Mouse (Mus musculus): ENCODE measurements around the gene Ramp2.

Ramp2 gene

DNA sequence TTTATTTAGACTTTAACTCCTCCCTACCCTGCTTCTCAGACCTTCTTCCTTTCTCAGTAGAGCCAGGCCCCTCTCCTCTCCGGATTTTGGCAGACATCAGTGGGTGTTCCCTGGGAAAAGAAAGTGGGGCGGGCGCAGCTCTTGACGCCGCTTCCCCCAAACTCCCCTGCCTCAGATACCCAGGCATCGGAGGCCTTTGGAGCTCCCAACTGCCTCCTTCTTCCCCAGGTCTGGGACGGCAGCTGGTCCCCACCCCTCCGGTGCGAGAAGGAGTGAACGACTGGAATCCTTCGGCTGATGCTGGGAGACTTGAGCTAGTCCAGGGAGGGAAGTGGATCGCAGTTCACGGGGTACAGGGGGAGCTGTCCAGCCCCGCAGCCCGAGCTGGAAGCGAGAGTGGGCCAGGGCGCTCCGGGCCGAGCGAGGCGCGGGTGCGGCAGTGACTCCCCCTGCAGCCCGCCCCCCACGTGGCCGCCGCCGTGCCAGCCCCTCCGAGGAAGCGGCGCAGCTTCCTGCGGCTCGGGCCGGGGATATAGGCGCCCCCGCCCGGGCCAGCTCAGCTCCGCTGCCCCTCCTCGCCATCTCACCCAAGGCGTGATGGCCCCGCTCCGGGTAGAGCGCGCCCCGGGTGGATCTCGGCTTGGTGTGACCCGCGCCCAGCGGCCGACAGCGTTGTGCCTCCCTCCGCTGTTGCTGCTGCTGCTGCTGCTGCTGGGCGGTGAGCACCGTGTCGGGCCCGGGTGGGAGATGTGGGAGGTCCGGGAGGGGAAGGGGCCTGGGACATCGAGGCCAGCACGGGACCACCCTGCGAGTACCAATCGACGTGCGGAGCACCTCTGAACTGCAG, at the start of gene Ramp2:
Gene Ramp2, plus strand, starts transcription at position 174 of the 847 bp plus-strand sequence.
- DNase-seq (ENCODE audit: low read depth, low spot score): no peak

DNA sequence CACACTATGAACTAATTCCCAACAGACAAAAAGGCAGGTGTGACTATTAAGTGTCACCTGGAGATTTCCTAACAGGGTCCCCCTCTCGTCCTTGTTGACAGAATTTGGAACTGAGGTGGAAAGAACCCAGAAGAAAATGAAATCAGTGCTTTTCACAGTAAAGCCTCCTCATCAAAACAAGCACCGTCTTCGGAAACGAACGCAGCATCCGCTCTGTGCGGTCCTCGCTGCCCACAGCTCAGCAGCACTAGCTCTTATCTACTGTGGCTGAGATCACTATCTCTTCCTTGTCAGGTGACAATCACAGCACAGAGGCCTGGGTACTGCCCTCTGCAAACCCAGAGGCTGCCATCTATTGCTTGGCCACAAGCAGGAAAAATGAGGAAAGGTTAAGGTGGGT, 49.7 kb upstream of the Ramp2 start:
- no peak for DNase-seq (ENCODE audit: low read depth, low spot score)

DNA sequence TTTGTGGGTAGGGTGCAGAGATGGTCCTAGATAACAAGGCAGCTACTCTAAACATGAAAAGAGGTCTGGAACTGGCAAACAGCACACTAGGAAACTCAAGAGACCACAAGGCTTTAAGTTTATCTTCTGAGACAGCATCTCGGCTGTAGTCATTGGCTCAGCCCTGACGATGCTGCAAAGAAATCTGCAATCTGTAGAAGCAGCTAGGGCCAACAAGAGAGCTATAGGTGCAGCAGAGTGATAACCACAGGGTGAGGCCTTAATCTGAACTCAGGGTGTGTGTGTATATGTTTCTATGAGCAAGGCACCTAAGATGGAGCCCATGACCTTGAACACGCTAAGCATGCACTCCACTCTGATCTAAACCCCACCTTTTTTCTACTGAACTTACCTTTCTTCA, 46.3 kb upstream of the Ramp2 start:
- DNase-seq (ENCODE audit: low read depth, low spot score): no peak

DNA sequence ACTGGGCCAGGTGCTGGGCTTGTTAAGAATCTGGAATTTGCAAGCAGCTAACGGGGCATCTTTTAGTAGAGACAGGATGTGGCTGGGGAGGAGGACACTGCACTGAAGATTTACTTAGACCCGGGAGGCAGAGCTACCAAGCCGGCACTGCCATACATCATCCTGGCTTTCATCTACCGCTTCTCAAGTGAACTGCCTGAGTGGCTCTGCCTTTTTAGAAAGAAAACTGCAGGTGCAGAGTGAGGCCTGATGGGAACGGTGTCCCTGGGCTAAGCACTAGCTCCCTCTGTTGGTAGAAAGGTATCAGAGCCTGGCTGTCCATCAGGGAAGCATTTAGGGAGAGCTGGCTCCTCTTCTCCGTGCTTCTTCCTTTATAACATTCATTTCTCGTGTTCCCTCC, 44.8 kb upstream of the Ramp2 start:
- peak; percentile 15 for DNase-seq (ENCODE audit: low read depth, low spot score)

DNA sequence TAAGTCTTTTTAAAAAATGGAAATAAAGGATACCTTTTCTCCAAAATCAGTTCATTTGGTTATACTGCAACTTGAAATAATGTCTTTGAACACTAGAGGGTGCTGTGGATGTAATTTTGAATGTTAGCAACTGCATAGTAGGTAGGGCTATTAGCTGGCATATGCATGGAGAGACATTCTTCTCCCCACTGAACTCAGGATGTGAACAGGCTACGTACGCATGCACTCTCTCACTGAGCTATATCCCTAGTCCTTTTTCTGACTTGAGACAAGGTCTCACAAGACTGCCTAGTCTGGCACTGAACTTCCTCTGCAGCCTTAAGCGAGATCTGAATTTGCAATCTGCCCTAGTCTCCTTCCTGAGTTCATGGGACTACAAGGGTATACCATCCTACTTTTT, 33.9 kb upstream of the Ramp2 start:
- peak; percentile 51 for DNase-seq (ENCODE audit: low read depth, low spot score)

DNA sequence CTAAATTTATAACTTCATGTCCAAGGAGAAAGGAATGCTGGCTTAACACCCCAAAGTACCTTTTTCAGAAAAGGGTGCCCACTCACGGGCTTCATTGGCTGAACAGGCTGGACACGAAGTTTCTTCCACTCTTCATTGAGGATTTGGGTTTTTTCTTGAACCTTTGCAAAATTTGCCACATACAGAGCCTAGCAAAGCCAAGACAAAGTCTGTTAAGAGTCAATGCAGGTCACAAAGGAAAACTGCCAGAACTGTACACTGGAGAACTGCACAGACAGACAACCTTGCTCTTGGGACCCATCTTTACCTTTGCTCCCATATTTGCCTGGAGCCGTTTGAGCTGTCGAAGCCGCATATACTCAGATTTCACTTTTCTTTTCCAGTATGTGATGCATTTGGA, 28.9 kb upstream of the Ramp2 start:
- no peak for DNase-seq (ENCODE audit: low read depth, low spot score)

DNA sequence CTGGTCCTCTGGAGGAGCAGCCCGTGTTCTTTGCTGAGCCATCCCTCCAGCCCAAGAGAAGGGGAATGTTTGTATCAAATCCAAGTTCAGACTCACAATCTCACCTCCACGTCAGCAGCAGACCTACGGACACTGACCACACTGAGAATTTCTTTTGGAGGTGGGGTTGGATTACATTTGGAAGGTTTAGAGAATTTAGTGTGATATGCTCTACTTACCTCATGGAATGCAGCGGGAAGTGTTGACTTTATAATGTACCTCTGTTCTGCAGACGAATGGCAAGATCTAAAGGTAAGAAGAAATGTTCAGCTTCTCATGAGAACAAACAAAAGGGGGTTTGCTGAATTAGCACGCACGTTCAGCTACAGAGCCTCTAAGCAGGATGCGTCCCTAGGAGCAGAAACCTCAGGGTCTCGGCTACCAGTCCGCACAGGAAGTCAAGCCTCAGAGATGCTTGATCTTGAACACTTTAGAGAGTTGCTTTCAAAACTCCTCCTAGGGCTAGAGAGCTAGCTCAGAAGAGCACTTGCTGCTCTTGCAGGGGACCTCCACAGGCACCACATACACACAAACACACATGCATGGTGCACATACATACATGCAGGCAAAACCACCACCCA, 27.3 kb upstream of the Ramp2 start:
- no peak for DNase-seq (ENCODE audit: low read depth, low spot score)

DNA sequence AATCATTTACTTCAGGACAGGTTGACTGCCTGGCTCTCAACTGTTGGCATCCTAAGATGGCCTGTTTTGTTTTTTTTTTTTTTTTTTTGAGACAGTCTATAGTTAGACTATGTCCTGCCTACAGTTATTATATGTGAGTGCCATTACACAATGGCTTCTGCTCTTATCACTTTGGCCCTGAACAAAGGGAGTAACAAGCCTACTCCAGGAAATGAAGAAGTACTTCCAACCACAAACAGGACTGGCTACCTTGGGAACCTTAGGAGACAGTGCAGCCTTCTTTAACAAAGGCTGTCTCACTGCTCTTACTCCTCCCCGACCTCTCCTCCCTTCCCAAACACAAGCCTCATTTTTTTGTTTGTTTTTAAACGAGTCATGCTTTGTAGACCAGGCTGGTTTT, 25.0 kb upstream of the Ramp2 start:
- no peak for DNase-seq (ENCODE audit: low read depth, low spot score)

DNA sequence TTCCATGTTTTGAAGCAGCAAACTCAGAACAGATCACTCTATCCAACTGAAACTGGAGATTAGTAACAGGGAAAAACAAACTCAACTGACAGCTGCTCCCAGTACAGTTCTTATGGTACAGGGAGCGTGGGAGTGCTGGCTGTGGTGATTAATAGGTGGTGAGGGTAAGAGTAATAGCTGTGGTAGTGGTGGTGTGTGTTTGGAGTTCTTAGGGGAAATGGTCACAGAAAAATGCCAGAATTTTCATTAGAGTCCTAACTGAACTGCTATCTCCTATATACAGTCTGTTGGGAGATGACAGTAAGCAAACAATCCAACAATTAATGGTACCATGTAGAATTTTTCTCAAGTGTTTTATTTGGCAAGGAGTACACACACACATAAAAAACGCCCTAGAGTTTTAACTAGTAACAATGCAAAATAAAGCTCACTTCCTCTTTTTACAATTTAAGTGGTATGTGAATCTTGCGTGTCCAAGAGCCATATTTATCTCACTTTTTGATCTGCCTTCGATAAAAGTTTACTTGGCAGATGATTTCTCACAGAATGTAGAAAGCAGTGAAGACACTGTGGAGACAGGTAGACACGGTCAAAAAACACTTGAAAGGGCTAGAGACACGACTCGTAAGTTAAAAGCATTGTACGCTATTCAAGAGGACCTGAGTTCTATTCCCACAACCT, 24.4 kb upstream of the Ramp2 start:
- DNase-seq (ENCODE audit: low read depth, low spot score): no peak

DNA sequence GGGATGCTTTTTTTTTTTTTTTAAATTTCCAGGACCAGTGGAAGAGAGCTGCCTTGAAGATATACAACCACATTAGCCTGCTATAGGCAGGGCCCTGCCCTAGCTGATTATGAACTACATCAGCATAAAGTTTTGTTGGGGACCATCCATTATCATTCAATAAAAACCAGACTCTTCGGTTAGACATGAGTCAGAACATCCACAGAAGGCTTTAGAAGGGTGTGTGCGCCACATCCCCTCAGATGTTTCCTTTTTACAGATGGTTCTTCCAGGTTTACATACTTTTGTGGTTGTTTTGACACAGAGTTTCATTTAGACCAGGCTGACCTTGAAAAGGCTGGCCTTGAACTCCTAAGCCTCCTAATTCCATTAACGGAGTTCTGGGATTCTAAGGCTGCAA, 21.5 kb upstream of the Ramp2 start:
- no peak for DNase-seq (ENCODE audit: low read depth, low spot score)

DNA sequence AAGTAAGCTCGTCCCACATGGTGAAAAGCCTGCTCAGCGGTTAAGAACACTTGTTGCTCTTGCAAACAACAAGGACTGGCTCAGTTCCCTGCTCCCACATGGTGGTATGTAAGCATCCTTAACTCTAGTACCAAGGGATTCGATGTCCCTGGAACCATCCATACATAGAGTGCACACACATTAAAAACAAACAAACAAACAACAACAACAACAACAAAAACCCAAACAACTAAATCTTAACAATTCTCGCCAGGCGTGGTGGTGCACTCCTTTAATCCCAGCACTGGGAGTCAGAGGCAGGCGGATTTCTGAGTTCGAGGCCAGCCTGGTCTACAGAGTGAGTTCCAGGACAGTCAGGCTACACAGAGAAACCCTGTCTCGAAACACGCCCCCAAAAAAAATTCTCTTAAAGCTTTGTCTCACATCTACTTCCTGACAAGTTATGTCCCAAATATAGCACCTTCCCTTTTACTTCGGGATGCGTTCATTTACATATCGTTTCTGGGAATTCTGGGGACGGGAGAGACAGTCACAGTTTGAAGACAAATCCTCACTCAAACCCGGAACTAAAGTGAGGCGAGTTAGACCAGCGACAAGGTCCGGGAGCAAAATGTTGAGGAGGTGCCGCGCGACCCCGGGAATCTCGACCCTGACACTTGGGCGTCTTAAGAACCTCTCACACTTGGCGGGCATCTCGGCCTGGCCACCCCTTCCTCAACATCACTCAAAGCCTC, 20.3 kb upstream of the Ramp2 start:
- DNase-seq (ENCODE audit: low read depth, low spot score): no peak

DNA sequence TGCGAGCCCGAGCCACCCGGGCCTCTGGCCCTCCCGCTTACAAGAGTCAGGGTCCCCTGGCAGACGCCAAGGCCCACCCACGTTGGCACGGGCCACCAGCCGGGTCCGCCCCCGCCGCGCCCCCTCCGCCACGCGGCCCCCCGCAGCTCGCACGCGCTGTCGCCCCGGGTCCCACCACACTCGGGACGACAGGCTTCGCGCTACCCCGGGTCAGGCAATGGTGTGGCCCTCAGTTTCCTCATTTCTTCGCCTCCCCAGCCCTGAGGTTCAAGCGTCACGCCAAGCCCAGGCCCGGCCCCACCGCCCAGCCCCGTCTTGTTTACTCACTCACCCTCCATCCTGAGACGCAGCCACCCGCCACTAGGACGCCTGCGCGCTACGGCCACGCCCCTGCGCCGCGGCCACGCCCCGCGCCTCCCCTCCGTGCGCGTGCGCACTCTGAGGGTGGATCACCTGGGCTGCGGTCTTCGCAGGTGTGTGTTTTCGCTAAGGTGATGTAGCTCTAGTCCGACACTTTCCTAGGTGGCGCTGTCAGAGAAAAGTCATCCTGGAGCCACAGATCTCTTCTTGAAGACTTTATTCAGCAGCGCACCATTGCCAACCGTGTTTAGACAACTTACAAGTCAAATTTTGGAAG, 19.6 kb upstream of the Ramp2 start, which contains the start of gene Ezh1:
Gene Ezh1, minus strand, starts transcription at position 399 of the 637 bp plus-strand sequence.
- DNase-seq (ENCODE audit: low read depth, low spot score): peak; percentile 76

DNA sequence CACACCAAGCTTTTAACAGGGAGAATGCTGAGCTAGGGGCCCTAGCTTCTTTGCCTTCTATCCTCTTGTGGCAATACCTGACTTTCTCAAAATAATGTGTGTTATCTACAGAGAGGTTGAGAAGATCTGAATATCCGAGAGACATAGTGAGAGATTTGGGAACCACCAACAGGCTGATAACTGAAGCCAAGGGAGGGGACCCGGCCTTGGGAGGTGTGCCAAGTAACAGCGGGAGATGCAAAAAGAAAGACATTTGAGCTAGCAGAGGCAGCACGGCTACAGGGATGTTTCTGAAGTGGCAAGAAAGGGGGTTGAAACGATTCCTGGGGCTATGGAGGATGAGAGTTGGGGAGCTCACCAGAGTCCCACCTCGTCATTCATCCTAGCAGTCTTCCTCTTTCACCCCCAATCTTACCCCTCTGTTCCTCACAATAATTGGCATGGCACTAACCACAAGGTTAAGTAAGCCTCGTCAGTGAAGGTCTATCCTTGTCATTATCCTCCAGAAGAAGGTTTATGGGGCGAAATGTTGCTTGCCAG, 16.4 kb upstream of the Ramp2 start:
- no peak for DNase-seq (ENCODE audit: low read depth, low spot score)

DNA sequence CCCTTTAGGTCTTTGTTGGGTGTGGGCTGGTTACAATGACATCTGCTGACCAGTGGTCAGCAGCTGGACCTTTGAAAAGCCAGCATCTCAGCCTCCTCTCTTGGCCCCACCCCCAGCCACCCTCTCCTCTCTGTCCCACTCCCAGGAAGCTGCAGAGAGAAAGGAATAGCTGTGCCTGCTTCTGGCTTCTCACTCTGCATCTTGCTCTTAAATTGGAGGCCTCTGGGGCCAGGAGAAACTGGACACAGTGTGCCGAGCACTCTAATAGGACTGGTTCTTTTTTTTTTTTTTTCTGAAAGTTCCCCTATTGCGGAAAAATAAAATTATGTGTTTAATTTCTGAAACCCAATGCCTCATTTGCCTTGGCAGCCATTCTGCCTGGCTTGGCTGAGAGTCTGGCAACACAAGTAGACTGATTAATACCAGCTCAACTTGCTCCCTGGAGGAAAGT, 15.7 kb upstream of the Ramp2 start:
- no peak for DNase-seq (ENCODE audit: low read depth, low spot score)

DNA sequence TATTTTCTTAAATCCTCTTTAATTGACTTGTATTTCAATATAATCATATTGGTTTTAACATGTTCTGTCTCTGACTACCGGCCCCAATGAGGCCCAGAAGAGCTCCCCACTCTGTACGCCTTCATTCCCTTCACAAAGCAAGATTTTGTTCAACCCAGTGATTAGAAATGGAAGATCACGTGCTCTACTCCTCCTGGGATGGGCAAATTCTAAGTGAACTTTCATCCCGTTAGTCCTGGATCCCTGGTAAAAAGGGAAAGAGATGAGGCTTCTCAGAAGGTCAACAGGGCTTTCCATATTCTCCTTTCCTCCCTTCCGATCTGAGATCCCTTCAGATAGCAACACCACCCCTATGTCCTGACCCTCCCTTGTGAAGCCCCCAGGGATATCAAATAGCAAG, 15.3 kb upstream of the Ramp2 start:
- DNase-seq (ENCODE audit: low read depth, low spot score): no peak

DNA sequence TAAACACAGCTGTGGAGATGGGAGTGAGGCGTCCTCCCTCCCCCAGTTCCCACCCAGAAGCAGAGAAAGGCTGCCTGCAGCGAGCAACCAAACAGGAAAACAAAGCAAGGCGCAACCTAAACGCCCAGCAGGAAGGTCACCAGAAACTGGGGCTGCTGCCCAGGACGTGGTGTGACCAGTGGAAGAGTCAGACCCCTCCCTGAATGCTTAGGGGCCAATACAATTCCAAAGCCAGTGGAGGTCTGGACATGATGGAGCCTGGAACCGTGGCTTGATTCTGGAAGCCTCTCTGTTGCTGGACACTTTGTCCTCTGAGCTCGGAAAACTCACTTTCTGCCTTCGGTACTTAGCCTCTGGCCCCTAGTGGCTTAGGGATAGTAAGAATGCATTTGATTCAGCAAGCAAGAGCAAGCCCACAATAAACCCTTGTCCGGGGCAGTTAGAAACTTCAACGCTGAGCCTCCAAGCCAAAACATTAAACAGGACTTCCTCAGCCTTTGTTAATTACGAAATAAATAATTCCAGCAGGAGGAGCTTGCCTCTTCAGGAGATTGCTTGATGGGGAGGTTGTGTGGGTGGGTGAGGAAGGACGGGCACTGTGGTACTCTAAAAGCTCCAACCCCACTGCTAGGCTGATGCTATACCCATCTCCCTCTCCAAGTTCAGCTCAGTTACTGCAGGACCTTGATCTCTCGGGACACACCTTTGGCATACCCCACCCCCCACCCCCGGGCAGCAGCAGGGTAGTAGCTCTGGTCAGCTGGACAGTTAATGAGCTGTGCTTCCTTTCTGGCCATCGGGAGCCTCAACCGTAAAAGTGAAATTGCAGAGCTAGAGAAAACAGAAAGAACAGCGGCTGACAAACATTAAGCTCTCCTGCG, 14.6 kb upstream of the Ramp2 start:
- no peak for DNase-seq (ENCODE audit: low read depth, low spot score)

DNA sequence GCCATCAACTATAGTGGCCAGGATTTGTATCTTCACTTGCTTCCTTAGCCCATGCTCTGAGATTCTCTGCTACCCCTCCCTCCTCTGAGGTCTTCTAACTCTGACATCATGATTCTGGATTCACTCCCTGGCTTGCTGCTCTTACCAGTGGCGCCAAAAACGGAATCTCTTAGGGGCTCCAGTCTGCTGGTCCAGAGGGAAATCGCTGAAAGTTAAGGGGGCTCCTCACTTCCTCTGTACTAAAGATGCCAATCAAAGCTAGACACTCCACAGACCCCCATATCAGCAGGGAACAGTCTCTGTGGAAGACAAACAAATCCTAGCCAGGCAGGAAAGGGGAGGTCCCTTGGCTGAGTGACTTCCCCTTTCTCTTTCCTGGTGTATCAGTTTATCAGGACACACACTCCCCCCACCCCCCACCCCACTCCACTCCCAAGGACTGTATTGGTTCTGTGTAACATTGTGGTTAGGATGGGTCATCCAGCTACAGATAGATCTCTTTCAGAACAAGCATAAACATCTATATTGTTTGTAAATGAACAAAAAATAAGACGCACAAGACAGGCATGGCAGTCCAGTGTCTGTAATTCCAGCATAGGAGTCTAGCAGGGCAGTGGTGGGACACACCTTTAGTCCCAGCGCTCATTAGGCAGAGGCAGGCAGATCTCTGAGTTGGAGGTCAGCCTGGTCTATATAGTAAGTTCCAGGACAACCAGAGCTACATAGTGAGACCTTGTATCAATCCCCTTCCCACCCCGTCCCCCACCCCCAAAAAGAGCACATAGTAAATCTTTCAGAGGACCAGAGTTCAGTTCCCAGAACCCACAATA, 13.6 kb upstream of the Ramp2 start:
- DNase-seq (ENCODE audit: low read depth, low spot score): no peak

DNA sequence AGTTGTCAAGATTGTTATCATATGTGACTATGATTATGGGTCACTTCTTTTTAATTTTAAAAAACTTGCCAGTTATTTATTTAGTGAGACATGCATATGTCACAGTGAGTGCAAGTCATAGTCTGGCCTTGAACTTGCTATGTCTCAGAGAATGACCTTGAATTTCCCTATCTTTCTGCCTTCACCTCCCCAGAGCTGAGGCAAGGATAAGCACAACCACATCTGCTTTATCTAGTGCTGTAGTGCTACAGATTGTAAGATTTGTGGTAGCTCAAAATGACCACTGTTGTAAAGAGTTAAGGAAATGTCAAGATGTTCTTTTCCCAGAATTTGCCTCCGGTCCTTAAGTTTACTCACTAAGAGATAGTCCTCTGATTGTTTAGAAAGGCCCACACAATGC, 12.6 kb upstream of the Ramp2 start:
- no peak for DNase-seq (ENCODE audit: low read depth, low spot score)

DNA sequence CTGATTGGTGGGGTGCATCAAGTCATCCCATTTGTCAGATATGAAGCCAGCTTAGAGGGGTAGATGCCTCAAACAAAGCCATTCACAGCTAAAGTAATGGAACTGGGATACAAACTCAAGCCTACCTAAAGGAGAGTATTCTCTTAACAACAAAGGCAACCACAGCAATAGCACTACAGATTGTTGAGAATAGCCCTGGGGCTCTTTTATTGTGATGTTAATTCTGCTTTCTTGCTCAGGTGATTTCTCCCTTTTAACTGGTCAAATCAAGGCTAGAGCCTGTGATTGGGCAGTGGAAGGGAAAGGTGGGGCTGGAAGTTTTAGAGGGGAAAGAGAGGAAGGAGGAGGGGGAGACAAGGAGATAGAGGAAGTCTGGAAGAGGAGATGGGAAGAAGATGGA, 11.7 kb upstream of the Ramp2 start:
- DNase-seq (ENCODE audit: low read depth, low spot score): no peak
